Mouse (Mus musculus) liver, embryonic 14.5 days (tissue): ENCODE measurements at regions not wholly inside any gene's neighbourhood (a gene's known extent, or its start where the extent isn't known, plus 50 kb on each side); places are given as distances from the start of the nearest gene placed in this dataset.

Source experiments
- ATAC-seq: fragments of 200-750 bp; cut with Nextera tagmentation; 2 replicates; pipeline ENCODE4 v1.8.0; 2017; ENCODE audit warnings: moderate number of reproducible peaks, mild to moderate bottlenecking, moderate library complexity; ENCODE audit not compliant: insufficient read depth
- DNase-seq, 3 experiments: peaks; one replicate each; pipeline ENCODE4 v3.0.0-alpha.2; 2012 to 2013; ENCODE audit warnings: low read depth in 3 of 3, low spot score in 3 of 3
- H3K27ac ChIP-seq: fragments of 300-500 bp; sonication (generic); 2 replicates; pipeline ENCODE4 v1.5.1; 2014; ENCODE audit warnings: moderate library complexity, mild to moderate bottlenecking, control low read depth, inconsistent platforms
- H3K27me3 ChIP-seq: fragments of 300-500 bp; sonication (generic); 2 replicates; pipeline ENCODE4 v1.6.1; 2014; ENCODE audit warnings: mild to moderate bottlenecking, low read length, moderate library complexity; ENCODE audit not compliant: control insufficient read depth, insufficient read depth
- H3K36me3 ChIP-seq: fragments of 300-500 bp; sonication (generic); replicated peaks from 2 replicates; pipeline ENCODE4 v1.6.1; 2014; ENCODE audit warnings: low read depth; ENCODE audit not compliant: control insufficient read depth, insufficient read depth
- H3K4me1 ChIP-seq, 2 experiments: fragments of 200-500 bp in 1 of 2; fragments of 300-500 bp in 1 of 2; sonication (generic) in 1 of 2; replicated peaks; 2 replicates each; pipeline ENCODE4 v1.6.1; 2012 to 2014; ENCODE audit warnings: antibody characterized with exemption in 1 of 2, inconsistent platforms in 1 of 2, low read length in 1 of 2; ENCODE audit not compliant: control insufficient read depth in 2 of 2, insufficient read depth in 2 of 2
- H3K4me2 ChIP-seq: fragments of 300-500 bp; sonication (generic); 2 replicates; pipeline ENCODE4 v1.6.1; 2014; ENCODE audit warnings: low read depth, mild to moderate bottlenecking, control low read depth, moderate library complexity
- H3K4me3 ChIP-seq, 2 experiments: fragments of 200-500 bp in 1 of 2; fragments of 300-500 bp in 1 of 2; sonication (generic) in 1 of 2; 2 replicates each; pipeline ENCODE4 v1.5.1; 2012 to 2014; ENCODE audit warnings: low read depth in 2 of 2, low read length in 2 of 2, mild to moderate bottlenecking in 2 of 2, control low read depth in 1 of 2, inconsistent platforms in 1 of 2, moderate library complexity in 1 of 2; ENCODE audit not compliant: insufficient read depth in 1 of 2
- H3K9ac ChIP-seq: fragments of 300-500 bp; sonication (generic); replicated peaks from 2 replicates; pipeline ENCODE4 v1.6.1; 2014; ENCODE audit warnings: mild to moderate bottlenecking, control low read depth, moderate library complexity
- H3K9me3 ChIP-seq: fragments of 300-500 bp; sonication (generic); 2 replicates; pipeline ENCODE4 v1.6.1; 2016; ENCODE audit warnings: low read length, mixed read lengths; ENCODE audit not compliant: control insufficient read depth
- CTCF ChIP-seq: IDR thresholded peaks from 2 replicates; pipeline ENCODE4 v1.5.1; 2016; ENCODE audit warnings: antibody characterized with exemption, low read depth, control low read depth
- EP300 ChIP-seq: IDR thresholded peaks from 2 replicates; pipeline ENCODE4 v1.6.1; 2016; ENCODE audit warnings: antibody characterized with exemption, low read depth
- WGBS: fragments of 180-500 bp; shearing (Covaris S2); extraction: QIAGEN DNeasy Blood & Tissue Kit; methylation state at CpG from one replicate; pipeline ENCODE4 v1.1.7; 2014; ENCODE audit not compliant: insufficient replicate concordance; 5-methylcytosine and 5-hydroxymethylcytosine counted together

DNA sequence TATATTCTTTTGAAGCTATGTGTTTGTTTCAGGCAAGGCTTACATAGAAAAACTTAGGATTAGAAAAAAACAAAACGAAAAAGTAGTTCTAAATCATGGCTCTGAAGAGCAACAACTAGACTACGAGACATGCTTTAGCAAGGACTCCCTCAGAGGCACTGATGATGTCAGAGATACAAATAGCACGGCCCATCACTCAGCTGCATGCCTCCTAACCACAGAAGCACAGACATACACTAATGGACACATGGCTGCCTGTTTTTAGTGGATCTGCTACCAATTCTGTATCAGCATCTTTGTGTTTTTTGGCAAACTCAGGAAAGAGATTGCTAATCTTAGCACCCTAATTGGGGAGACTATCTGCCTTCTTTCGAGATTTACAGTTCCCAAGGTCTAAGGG lies 138.6 kb upstream of the Nt5c1b start:
- WGBS = 41% methylated on average over 4 of the region's 4 CpGs
- no peak for ATAC-seq
- H3K4me3 ChIP-seq = no peak overlapping the region
- no peaks in the 10 kb centered on the region for H3K4me1 ChIP-seq
- H3K27me3 ChIP-seq = no peaks in the 10 kb centered on the region
- H3K9ac ChIP-seq = no peak overlapping the region
- DNase-seq = no peak
- TF ChIP-seq CTCF (no peak), EP300 (no peak)
- H3K4me2 ChIP-seq = no peak overlapping the region
- no peaks in the 10 kb centered on the region for H3K9me3 ChIP-seq
- H3K36me3 ChIP-seq = no peaks in the 10 kb centered on the region
- no peak overlapping the region for H3K27ac ChIP-seq

DNA sequence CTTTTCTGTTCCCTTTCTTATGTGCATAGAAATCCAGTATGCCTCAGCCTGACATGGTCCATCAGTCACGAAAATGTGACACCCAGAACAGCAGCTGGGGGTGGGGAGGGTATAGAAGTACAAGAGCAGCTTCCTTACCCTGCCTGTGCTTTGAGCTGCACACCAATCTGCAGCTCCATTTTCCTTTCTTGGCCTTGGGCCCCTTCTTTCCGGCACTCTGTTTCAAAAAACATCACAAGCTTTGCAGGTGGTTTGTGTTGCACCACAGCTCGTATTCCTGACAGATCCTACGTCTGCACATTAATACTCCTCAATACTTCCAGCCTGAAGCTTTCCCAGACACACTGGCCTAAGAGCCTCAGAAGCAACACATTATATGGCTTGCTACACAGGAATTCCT lies 138.1 kb upstream of the Nt5c1b start:
- ATAC-seq = no peak

DNA sequence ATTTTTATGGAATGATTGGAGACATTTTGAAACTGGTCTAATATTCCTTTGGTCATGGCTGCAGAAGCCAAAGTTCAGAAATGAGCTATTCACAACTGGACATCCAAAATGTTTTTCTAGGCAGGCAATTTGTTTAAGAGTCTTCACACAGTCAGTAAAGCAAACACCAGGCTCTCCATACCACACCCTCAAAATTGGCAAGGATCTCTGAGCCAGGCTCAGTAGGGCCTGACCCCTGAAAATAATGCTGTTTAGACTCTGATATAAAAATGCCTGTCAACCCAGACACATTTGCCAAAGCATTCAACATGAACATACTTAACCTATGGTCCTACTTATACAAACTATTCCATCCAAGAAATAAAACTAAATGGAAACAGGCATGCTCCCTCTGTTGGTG lies 121.7 kb upstream of the Nt5c1b start:
- H3K36me3 ChIP-seq = no peaks in the 10 kb centered on the region
- no peaks in the 10 kb centered on the region for H3K4me1 ChIP-seq
- no peak overlapping the region for H3K4me3 ChIP-seq
- no peak for ATAC-seq
- no peak overlapping the region for H3K4me2 ChIP-seq
- no peak for DNase-seq
- no peak for TF ChIP-seq CTCF
- no peak for TF ChIP-seq EP300
- no peaks in the 10 kb centered on the region for H3K27me3 ChIP-seq
- no peak overlapping the region for H3K9ac ChIP-seq
- H3K9me3 ChIP-seq = no peaks in the 10 kb centered on the region
- no peak overlapping the region for H3K27ac ChIP-seq

More for the DNA sequence above, 138.1 kb upstream of the Nt5c1b start:
- Histone ChIP-seq H3K27ac (no peak overlapping the region), H3K4me2 (no peak overlapping the region), H3K36me3 (no peaks in the 10 kb centered on the region), H3K9ac (no peak overlapping the region), H3K4me1 (no peaks in the 10 kb centered on the region), H3K27me3 (no peaks in the 10 kb centered on the region), H3K9me3 (no peaks in the 10 kb centered on the region), H3K4me3 (no peak overlapping the region)
- 28% methylated on average over 4 of the region's 4 CpGs for WGBS
- TF ChIP-seq EP300 (no peak), CTCF (no peak)
- no peak for DNase-seq

DNA sequence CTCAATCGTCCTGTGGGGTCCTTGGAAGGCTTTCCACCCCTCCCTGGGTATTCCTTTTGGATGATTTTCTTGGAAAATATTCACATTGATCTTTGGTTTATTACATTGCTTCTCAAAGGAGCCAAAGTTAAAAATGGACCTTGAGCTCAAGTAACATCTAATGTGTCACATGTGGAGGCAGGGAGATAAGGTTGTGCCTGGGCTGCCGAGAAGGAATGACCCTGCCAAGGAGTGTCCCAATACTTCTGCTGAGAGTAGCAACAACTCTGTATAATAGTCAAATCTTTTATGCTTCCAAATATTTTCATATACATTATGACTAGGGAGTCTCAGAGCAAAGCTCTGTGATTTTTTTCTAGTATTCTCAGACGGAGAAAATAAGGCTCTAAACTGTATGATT lies 113.4 kb upstream of the Nt5c1b start:
- ATAC-seq (no peak), DNase-seq (no peak)
- no peak overlapping the region for H3K27ac ChIP-seq
- WGBS = 44% methylated on average over 3 of the region's 3 CpGs
- no peak for TF ChIP-seq EP300
- TF ChIP-seq CTCF = no peak
- no peaks in the 10 kb centered on the region for H3K4me1 ChIP-seq
- no peak overlapping the region for H3K9ac ChIP-seq
- H3K4me2 ChIP-seq = no peak overlapping the region
- no peaks in the 10 kb centered on the region for H3K36me3 ChIP-seq
- H3K9me3 ChIP-seq = no peaks in the 10 kb centered on the region
- no peak overlapping the region for H3K4me3 ChIP-seq
- no peaks in the 10 kb centered on the region for H3K27me3 ChIP-seq

DNA sequence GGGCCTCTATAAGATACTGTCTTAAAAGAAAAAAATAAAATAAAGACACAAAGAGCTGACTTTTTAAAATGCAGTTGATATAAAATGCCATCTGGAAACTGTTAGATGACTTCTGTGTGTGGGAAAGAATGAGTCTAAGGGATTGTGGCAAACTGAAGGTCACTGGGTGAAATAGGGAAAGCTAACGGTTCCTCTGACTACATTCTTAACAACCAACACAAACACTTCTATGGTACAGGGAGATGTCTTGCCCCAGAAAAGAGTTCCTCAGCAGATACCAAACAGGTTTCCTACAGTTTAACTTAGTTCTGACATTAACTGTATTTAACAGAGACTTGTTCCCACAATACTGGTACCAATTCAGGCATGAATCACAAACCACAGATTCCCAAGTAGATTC lies 103.6 kb upstream of the Nt5c1b start:
- 79% methylated on average over 1 of the region's 1 CpGs for WGBS
- H3K4me2 ChIP-seq = no peak overlapping the region
- no peaks in the 10 kb centered on the region for H3K36me3 ChIP-seq
- ATAC-seq = no peak
- H3K4me1 ChIP-seq = no peaks in the 10 kb centered on the region
- H3K27ac ChIP-seq = no peak overlapping the region
- H3K9ac ChIP-seq = no peak overlapping the region
- no peak overlapping the region for H3K4me3 ChIP-seq
- H3K9me3 ChIP-seq = no peaks in the 10 kb centered on the region
- no peak for DNase-seq
- TF ChIP-seq CTCF = no peak
- TF ChIP-seq EP300 = no peak
- no peaks in the 10 kb centered on the region for H3K27me3 ChIP-seq

DNA sequence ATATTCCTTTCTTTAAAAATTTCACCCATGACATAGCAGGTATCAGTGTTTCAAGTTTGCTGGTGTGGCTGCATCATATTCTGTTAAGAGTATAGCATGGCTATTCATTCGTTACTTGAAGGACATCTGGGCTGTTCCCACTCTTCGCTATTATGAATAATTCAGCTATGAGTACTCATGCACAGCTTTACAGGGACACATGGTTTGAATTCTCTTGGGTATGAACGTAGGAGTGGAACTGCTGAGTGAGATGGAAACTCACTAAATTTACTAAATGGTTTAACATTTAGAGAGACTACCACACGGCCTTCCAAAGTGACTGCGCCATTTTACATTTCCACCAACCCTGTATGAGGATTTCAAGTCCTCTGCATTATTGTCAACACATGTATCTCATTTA lies 97.7 kb upstream of the Nt5c1b start:
- no peak for DNase-seq
- no peak overlapping the region for H3K4me2 ChIP-seq
- 62% methylated on average over 5 of the region's 5 CpGs for WGBS
- H3K9me3 ChIP-seq = no peaks in the 10 kb centered on the region
- no peak for TF ChIP-seq EP300
- TF ChIP-seq CTCF = no peak
- no peaks in the 10 kb centered on the region for H3K4me1 ChIP-seq
- H3K27me3 ChIP-seq = no peaks in the 10 kb centered on the region
- H3K9ac ChIP-seq = no peak overlapping the region
- H3K27ac ChIP-seq = no peak overlapping the region
- H3K36me3 ChIP-seq = no peaks in the 10 kb centered on the region
- ATAC-seq = no peak
- no peak overlapping the region for H3K4me3 ChIP-seq
